Mouse (Mus musculus) liver, embryonic 16.5 days (tissue): ENCODE results near the gene Znhit2. TPM values are rescaled to one million over a fixed set of nuclear protein-coding genes. Genes with fewer than 3 reads are reported as not detected.

ENCODE experiments used
- ATAC-seq: fragments of 200-750 bp; cut with Nextera tagmentation; 2 replicates; pipeline ENCODE4 v1.8.0; 2017; ENCODE audit warnings: low read depth, mild to moderate bottlenecking, moderate number of reproducible peaks, moderate library complexity
- H3K27ac ChIP-seq: fragments of 300-500 bp; sonication (generic); 2 replicates; pipeline ENCODE4 v1.5.1; 2014; ENCODE audit warnings: mild to moderate bottlenecking, low read length
- H3K27me3 ChIP-seq: fragments of 300-500 bp; sonication (generic); 2 replicates; pipeline ENCODE4 v1.6.1; 2014; ENCODE audit warnings: low read depth, low read length, mixed read lengths; ENCODE audit not compliant: control insufficient read depth, insufficient read depth
- H3K36me3 ChIP-seq: fragments of 300-500 bp; sonication (generic); 2 replicates; pipeline ENCODE4 v1.6.1; 2014; ENCODE audit warnings: mild to moderate bottlenecking; ENCODE audit not compliant: control insufficient read depth, insufficient read depth
- H3K4me1 ChIP-seq: fragments of 300-500 bp; sonication (generic); 2 replicates; pipeline ENCODE4 v1.6.1; 2014; ENCODE audit warnings: low read depth, low read length, mixed read lengths; ENCODE audit not compliant: control insufficient read depth
- H3K4me2 ChIP-seq: fragments of 300-500 bp; sonication (generic); 2 replicates; pipeline ENCODE4 v1.6.1; 2014; ENCODE audit warnings: low read depth, low read length, mixed read lengths
- H3K4me3 ChIP-seq: fragments of 300-500 bp; sonication (generic); 2 replicates; pipeline ENCODE4 v1.5.1; 2014; ENCODE audit warnings: low read depth, mild to moderate bottlenecking, low read length
- H3K9ac ChIP-seq: fragments of 300-500 bp; sonication (generic); 2 replicates; pipeline ENCODE4 v1.6.1; 2014; ENCODE audit warnings: low read depth, low read length
- H3K9me3 ChIP-seq: fragments of 300-500 bp; sonication (generic); replicated peaks from 2 replicates; pipeline ENCODE4 v1.6.1; 2016; ENCODE audit warnings: low read length; ENCODE audit not compliant: control insufficient read depth
- WGBS: fragments of 180-500 bp; shearing (Covaris S2); extraction: QIAGEN DNeasy Blood & Tissue Kit; methylation state at CpG from one replicate; pipeline ENCODE4 v1.1.7; 2014; ENCODE audit not compliant: insufficient replicate concordance; 5-methylcytosine and 5-hydroxymethylcytosine counted together
- polyA plus RNA-seq: library from polyadenylated mRNA; unstranded; fragments of >200 nt; fragmentation: Nextera tagmentation; extraction: Ambion mirVana; gene quantifications from 2 replicates; pipeline ENCODE4 v1.2.1, GENCODE M21; 2015

The Znhit2 gene
- 15.3 and 17.7 TPM in 2 replicates for polyA plus RNA-seq

GRCm38 (mm10) chr19:6061021-6061533 is at the start of gene Znhit2:
Gene Znhit2, plus strand, starts transcription at chr19:6061192.
- under 1% methylated on average over 58 of the region's 58 CpGs for WGBS
- peak within 1 kb of the TSS; percentile 79 for H3K4me3 ChIP-seq
- peak within 1 kb of the TSS; percentile 97 for H3K27ac ChIP-seq
- peaks cover 35% of the 10 kb centered on the region for H3K4me1 ChIP-seq
- peak within 1 kb of the TSS; percentile 79 for H3K9ac ChIP-seq
- ATAC-seq = peak; percentile 72
- peaks cover 11% of the 10 kb centered on the region for H3K36me3 ChIP-seq
- H3K9me3 ChIP-seq = no peaks in the 10 kb centered on the region
- no peaks in the 10 kb centered on the region for H3K27me3 ChIP-seq
- H3K4me2 ChIP-seq = peak within 1 kb of the TSS; percentile 99

DNA sequence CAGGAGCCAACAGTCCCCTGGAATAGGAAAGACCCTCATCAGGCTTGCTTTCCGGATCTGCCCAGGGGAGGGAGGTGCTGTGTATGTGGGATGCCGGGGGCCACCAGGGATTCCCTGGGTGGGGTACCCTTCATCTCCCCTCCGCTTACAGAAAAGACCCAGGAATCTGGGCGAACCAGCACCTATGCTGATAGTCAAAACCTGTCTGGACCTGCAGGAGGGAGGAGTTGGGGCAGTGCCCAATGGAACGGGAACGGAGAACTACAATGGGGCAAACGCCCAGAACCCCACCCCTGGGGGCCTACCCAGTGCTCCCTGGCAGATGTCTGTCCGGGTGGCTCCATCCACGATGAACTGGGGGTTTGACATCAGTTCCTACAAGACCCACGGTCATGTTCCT is 47.3 kb upstream of the Znhit2 start:
- H3K4me3 ChIP-seq = peak overlapping the region; percentile 74
- 78% methylated on average over 10 of the region's 10 CpGs for WGBS

GRCm38 (mm10) chr19:6014991-6015510 is 45.9 kb upstream of the Znhit2 start:
- no peaks in the 10 kb centered on the region for H3K27me3 ChIP-seq
- peak overlapping the region; percentile 96 for H3K4me2 ChIP-seq
- under 1% methylated on average over 16 of the region's 18 CpGs for WGBS
- peak overlapping the region; percentile 83 for H3K9ac ChIP-seq
- H3K4me1 ChIP-seq = peaks cover 50% of the 10 kb centered on the region
- peak overlapping the region; percentile 95 for H3K27ac ChIP-seq
- H3K9me3 ChIP-seq = no peaks in the 10 kb centered on the region
- peak; percentile 95 for ATAC-seq
- peak overlapping the region; percentile 74 for H3K4me3 ChIP-seq
- H3K36me3 ChIP-seq = peaks cover 18% of the 10 kb centered on the region

More for the DNA sequence above, 47.3 kb upstream of the Znhit2 start:
- no peak for ATAC-seq
- Histone ChIP-seq H3K9ac (peak overlapping the region; percentile 83), H3K4me1 (peaks cover 46% of the 10 kb centered on the region), H3K36me3 (peaks cover 26% of the 10 kb centered on the region), H3K27me3 (no peaks in the 10 kb centered on the region), H3K27ac (peak overlapping the region; percentile 42; the same call in 1 of the 2 replicates), H3K4me2 (peak overlapping the region; percentile 96), H3K9me3 (no peaks in the 10 kb centered on the region)

DNA sequence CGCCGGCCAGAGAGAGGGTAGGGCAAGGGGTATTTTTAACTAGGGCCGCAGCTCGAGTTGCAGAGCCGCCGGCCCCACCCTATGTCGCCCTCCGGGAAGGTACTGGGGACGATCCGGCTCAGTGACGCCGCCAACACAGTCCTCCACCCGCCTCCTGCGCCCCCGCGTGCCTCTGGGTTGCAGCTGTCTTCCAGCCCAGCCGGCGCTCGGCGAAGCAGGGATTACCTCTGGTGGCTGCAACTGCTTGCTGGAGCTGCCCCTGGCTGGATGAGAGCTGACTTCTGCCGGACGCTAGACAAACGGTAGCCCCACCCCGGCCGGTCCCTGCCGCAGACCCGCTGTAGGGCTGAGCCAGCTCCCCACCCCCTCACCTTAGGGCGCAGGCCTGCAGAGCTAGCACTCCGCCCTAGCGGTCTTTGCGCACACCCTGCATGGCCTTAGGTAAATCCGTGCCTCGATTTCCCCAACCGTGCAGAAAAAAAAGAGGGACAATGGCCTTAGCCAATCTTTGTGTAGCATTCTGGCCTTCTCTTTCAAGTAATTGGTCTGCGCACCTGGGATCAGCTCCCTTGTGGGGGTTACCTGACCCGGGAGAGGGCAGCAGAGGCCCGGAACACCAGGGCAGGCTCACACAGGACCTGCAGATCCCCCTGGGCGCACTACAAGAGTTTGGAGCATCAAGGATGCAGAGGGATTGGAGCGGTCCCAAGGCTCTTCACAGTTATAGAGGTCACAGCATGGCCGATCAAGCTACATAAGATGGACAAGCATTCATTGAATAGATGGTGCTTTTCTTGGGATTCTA is 45.3 kb upstream of the Znhit2 start, which contains the start of gene Capn1:
Gene Capn1, minus strand, starts transcription at position 387 of the 805 bp plus-strand sequence.
- peak within 1 kb of the TSS; percentile 74 for H3K4me3 ChIP-seq
- no peaks in the 10 kb centered on the region for H3K27me3 ChIP-seq
- H3K4me1 ChIP-seq = peaks cover 50% of the 10 kb centered on the region
- peaks cover 11% of the 10 kb centered on the region for H3K36me3 ChIP-seq
- H3K4me2 ChIP-seq = peak within 1 kb of the TSS; percentile 96
- H3K27ac ChIP-seq = peak within 1 kb of the TSS; percentile 95
- ATAC-seq = peak; percentile 55
- H3K9ac ChIP-seq = peak within 1 kb of the TSS; percentile 83
- 4% methylated on average over 40 of the region's 40 CpGs for WGBS
- H3K9me3 ChIP-seq = no peaks in the 10 kb centered on the region

- peak overlapping the region; percentile 74 for H3K4me3 ChIP-seq
- H3K4me1 ChIP-seq = peaks cover 50% of the 10 kb centered on the region
- peak overlapping the region; percentile 96 for H3K4me2 ChIP-seq
- 65% methylated on average over 7 of the region's 7 CpGs for WGBS
- ATAC-seq = no peak
- H3K9me3 ChIP-seq = no peaks in the 10 kb centered on the region
- H3K36me3 ChIP-seq = peaks cover 4% of the 10 kb centered on the region; the same call in 1 of the 2 replicates
- H3K27ac ChIP-seq = peak overlapping the region; percentile 95; the same call in 1 of the 2 replicates
- H3K27me3 ChIP-seq = no peaks in the 10 kb centered on the region
- peak overlapping the region; percentile 83 for H3K9ac ChIP-seq
Observed at GRCm38 (mm10) chr19:6016532-6016931, 44.5 kb upstream of the Znhit2 start.

DNA sequence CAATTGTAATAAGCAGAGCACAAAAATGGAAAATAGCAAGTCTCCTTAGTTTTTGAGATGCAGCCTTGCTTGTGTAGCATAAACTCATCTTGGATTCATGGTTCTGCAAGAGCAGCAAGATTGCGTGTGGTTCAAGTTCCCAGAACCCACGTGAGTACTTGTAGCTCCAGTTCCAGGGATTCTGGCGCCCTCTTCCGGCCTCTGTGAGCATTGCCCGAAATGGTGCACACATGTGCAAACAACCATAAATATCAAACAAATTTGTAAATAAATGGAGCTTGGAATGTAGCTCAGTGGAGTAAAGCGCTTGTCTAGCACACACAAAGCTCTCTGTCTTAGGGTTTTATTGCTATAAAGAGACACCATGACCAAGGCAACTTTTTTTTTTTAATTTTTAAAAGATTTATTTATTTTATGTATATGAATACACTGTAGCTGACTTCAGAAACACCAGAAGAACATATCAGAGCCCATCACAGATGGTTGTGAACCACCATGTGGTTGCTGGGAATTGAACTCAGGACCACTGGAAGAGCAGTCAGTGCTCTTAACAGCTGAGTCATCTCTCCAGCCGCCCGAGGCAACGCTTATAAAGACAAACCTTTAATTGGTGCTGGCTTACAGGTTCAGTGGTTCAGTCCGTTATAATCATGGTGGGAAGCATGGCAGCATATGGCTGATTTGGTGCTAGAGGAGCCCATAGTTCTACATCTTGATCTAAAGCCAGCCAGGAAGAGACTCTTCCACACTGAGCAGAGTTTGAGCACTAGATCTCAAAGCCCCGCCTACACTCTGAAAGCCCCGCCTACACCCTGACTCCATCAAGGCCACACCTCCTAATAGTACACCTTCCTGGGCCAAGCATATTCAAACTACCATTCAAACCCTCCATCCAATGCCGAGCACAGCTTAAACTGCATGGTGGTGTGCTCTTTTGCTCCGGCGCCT is 42.6 kb upstream of the Znhit2 start:
- WGBS = 22% methylated on average over 15 of the region's 15 CpGs

GRCm38 (mm10) chr19:6020276-6020675 is 40.7 kb upstream of the Znhit2 start:
- no peak for ATAC-seq
- Histone ChIP-seq H3K4me1 (peaks cover 31% of the 10 kb centered on the region), H3K9me3 (no peaks in the 10 kb centered on the region), H3K4me3 (no peak overlapping the region), H3K4me2 (no peak overlapping the region), H3K27ac (no peak overlapping the region), H3K36me3 (no peaks in the 10 kb centered on the region), H3K9ac (no peak overlapping the region), H3K27me3 (no peaks in the 10 kb centered on the region)
- 38% methylated on average over 3 of the region's 3 CpGs for WGBS

More for the DNA sequence above, 42.6 kb upstream of the Znhit2 start:
- ATAC-seq = peak; percentile 41
- Histone ChIP-seq H3K4me3 (peak overlapping the region; percentile 42), H3K9ac (peak overlapping the region; percentile 52), H3K4me1 (peaks cover 46% of the 10 kb centered on the region), H3K36me3 (no peaks in the 10 kb centered on the region), H3K9me3 (no peaks in the 10 kb centered on the region), H3K27ac (peak overlapping the region; percentile 74), H3K4me2 (peak overlapping the region; percentile 51), H3K27me3 (no peaks in the 10 kb centered on the region)

DNA sequence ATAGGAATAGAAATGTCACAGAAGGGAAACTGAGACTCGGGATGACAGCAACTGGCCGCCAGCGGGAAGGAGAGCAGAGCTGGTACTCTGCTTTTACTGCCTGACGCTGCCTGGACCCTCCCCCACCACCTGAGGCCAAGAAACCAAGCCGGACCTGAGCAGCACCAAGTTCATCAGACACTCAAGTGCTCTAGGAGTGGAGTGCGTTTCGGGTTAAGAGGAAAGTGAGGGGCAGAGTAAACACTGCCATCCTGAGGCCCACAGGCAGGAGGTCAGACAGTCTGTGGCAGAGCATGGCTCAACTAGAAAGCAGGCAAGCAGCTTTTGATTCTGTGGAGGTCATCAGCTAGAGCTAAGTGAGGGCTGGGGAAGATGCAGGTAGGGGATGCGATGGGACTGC is 37.9 kb upstream of the Znhit2 start:
- Histone ChIP-seq H3K4me2 (no peak overlapping the region), H3K4me3 (no peak overlapping the region), H3K4me1 (peaks cover 10% of the 10 kb centered on the region), H3K27ac (no peak overlapping the region), H3K9ac (no peak overlapping the region), H3K36me3 (no peaks in the 10 kb centered on the region), H3K9me3 (no peaks in the 10 kb centered on the region), H3K27me3 (no peaks in the 10 kb centered on the region)
- WGBS = 67% methylated on average over 8 of the region's 8 CpGs
- ATAC-seq = no peak
